Mouse (Mus musculus) gastrocnemius, postnatal 10 days (tissue): Measurements from ENCODE around the gene Hpse. TPM values are rescaled to one million over a fixed set of nuclear protein-coding genes. Genes with fewer than 3 reads are reported as not detected.

Experiments
- DNase-seq: peaks from one replicate; pipeline ENCODE4 v3.0.0; 2021; ENCODE audit warnings: mixed read lengths
- total RNA-seq, 2 experiments: library from RNA; stranded (reverse); gene quantifications; 2 replicates each; pipeline ENCODE4 v1.2.3; 2021

Gene Hpse
- total RNA-seq, 2 experiments from 2014 or later: 1.2 to 1.5 TPM

- no peak for DNase-seq
These were observed 22.1 kb downstream of the Hpse start for GRCm38 (mm10) chr5:100697398-100697797.

GRCm38 (mm10) chr5:100685631-100686030 lies 33.9 kb downstream of the Hpse start:
- DNase-seq: no peak

GRCm38 (mm10) chr5:100680542-100680933 lies 39.0 kb downstream of the Hpse start:
- DNase-seq: no peak

GRCm38 (mm10) chr5:100679911-100680541 lies 39.5 kb downstream of the Hpse start:
- DNase-seq: no peak

- DNase-seq: peak; percentile 58
These were observed 44.7 kb downstream of the Hpse start, which contains the start of gene Coq2 for GRCm38 (mm10) chr5:100674711-100675376. Gene Coq2 (minus strand): TSS chr5:100675140.

GRCm38 (mm10) chr5:100673745-100674486 lies 45.6 kb downstream of the Hpse start:
- peak; percentile 94 for DNase-seq

- no peak for DNase-seq
These were observed 47.1 kb downstream of the Hpse start for GRCm38 (mm10) chr5:100672403-100672802.

- DNase-seq: no peak
These were observed 47.6 kb downstream of the Hpse start for GRCm38 (mm10) chr5:100671897-100672296.

GRCm38 (mm10) chr5:100671398-100671797 lies 48.1 kb downstream of the Hpse start:
- peak; percentile 36 for DNase-seq

- DNase-seq: no peak
These were observed 52.6 kb downstream of the Hpse start for GRCm38 (mm10) chr5:100666965-100667364.

GRCm38 (mm10) chr5:100663854-100664253 lies 55.7 kb downstream of the Hpse start:
- no peak for DNase-seq

GRCm38 (mm10) chr5:100663011-100663410 lies 56.5 kb downstream of the Hpse start:
- DNase-seq: no peak

GRCm38 (mm10) chr5:100658460-100658859 lies 61.1 kb downstream of the Hpse start:
- no peak for DNase-seq

- no peak for DNase-seq
These were observed 63.2 kb downstream of the Hpse start for GRCm38 (mm10) chr5:100656352-100656751.

GRCm38 (mm10) chr5:100652327-100652726 lies 67.2 kb downstream of the Hpse start:
- DNase-seq: no peak

GRCm38 (mm10) chr5:100651486-100651885 lies 68.0 kb downstream of the Hpse start:
- no peak for DNase-seq

- DNase-seq: no peak
These were observed 68.5 kb downstream of the Hpse start for GRCm38 (mm10) chr5:100650969-100651368.

- DNase-seq: no peak
These were observed 71.0 kb downstream of the Hpse start for GRCm38 (mm10) chr5:100648546-100648945.

GRCm38 (mm10) chr5:100648046-100648445 lies 71.5 kb downstream of the Hpse start:
- no peak for DNase-seq

GRCm38 (mm10) chr5:100646558-100646957 lies 73.0 kb downstream of the Hpse start:
- DNase-seq: no peak

- no peak for DNase-seq
These were observed 75.5 kb downstream of the Hpse start for GRCm38 (mm10) chr5:100643991-100644535.

GRCm38 (mm10) chr5:100643253-100643990 lies 76.1 kb downstream of the Hpse start:
- no peak for DNase-seq
